Mouse (Mus musculus) erythroblast, embryonic 14.5 days (primary cell): Measurements from ENCODE around the gene Bglap.

Source experiments
- GATA1 ChIP-seq: IDR thresholded peaks from 2 replicates; pipeline ENCODE4 v1.6.1; 2012; ENCODE audit warnings: low read length, inconsistent platforms, mixed read lengths
- TAL1 ChIP-seq: IDR thresholded peaks from 3 replicates; pipeline ENCODE4 v1.6.1; 2012; ENCODE audit warnings: low read length, inconsistent platforms, mixed read lengths

DNA sequence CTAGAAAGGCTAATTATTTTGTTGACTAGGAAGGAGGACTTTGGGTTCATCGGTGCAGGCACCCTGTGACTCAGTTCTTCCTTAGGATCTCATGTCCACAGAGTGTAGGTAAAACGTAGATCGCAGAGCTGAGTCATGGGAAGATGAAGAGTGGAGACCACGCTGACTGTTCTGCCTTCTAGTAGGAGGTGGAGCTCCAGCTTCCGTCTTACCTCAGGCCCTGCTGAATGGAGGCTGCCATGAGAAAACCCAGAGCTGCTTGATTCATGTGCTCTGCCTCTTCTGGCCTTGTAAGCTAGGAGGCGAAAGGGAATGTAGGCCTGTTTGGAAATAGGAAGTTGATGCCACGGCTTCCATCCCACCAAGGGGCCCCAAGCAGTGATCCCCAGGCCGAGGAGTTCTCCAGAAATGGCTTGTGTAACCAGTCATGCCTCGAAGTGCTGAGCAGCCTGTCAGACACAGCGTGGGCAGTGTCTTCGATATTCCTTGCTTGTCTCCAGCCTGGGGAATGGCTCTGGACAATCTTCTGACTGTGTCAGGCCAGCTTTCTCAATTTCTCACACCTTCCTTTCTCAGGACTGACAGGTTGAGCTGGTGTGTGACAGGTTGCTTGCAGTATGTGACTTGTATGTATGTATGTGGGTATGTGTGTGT lies 46.8 kb downstream of the Bglap start:
- TF ChIP-seq GATA1 (no peak), TAL1 (no peak)
